Mouse (Mus musculus) liver, adult 2 months (tissue): Measurements from ENCODE around the gene Mapk13.

Source experiments
- CTCF ChIP-seq: fragments of 200-500 bp; IDR thresholded peaks from 2 replicates; pipeline ENCODE4 v1.5.1; 2011; ENCODE audit warnings: low read depth, low read length, control low read depth
- POLR2A ChIP-seq: fragments of 200-500 bp; IDR thresholded peaks from 2 replicates; pipeline ENCODE4 v1.6.1; 2011; ENCODE audit warnings: low read length, control low read depth; ENCODE audit not compliant: insufficient read depth; ENCODE audit errors: extremely low read depth

DNA sequence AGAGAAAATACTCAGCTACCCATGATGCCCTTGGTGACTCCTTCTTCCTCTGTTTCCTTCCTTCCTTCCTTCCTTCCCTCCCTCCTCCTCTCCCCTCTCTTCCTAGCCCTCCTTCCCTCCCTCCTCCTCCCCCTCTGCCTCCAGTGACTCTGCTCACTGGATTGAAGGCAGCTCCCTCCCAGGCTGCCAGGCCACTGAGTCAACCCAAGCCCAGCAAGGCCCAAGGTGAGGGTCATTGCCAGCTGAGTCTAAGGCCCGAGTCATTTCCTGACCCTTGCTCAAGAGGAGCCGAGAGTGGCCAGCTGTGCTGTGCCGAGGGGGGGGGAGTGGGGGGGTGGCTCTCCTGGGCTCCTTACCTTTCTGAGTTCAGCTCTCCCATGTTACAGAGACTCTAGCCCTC is 2.9 kb upstream of the Mapk13 start:
- TF ChIP-seq CTCF (no peak), POLR2A (no peak)
